Mouse (Mus musculus): ENCODE measurements around the gene Prdm16. TPM values are rescaled to one million over a fixed set of nuclear protein-coding genes. Genes with fewer than 3 reads are reported as not detected.

The Prdm16 gene
- polyA plus RNA-seq (2012), result 3.3 and 5.4 TPM in 2 replicates

DNA sequence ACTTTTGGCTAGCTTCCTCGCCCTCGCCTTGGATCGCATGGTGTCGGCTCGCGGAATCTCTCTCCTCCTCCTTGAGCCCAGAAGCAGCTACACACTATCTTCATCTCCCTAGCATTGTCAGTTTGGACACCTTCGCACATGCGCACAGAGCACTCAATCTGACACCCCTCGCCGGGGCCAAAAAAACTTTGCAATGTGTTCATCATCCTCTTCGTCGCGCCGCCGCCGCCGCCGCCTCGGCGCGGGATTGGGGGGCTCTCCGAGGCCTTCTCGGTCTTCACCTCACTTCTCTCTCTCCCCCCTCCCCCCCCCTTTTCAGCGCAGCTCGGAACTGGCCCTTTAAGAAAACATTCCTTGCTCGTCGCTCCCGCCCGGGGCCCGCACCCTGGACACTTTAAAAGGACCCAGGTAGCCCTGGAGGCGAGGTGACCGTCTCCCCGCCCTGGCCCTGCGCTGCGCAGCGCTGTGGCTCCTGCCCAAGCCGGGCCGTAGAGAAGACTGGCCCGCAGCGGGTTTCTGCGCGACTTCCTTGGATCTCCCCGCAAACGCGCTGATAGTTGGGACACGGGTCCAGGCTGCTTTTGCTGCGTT lies at the start of gene Prdm16:
Prdm16 (minus strand) TSS at position 153 of the 591 bp plus-strand sequence.

GRCm38 (mm10) chr4:154667767-154668166 lies 31.1 kb upstream of the Prdm16 start, which contains the start of gene Actrt2:
Gene Actrt2 (minus strand): TSS chr4:154667867.

DNA sequence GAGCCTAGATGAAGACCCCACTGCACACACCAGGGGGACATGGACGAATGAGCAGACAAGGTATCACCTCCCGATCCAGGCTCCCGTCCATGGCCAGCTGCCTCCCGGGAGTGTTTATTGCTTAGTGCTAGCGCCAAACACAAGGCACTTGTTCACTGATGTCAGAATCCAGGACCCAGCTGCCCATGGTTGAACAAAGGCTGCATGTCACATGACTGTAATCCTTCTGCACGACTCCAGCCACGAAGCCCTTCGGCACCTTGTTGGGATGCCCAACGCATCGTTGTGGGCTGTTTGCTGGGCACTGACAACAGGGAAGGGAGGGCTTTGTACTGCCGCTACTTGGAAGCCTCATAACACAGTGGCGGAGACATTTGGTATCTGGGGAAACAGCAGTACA lies 300.9 kb downstream of the Prdm16 start, which contains the start of gene B230104I21Rik:
B230104I21Rik (plus strand) TSS at position 367 of the 400 bp plus-strand sequence.

DNA sequence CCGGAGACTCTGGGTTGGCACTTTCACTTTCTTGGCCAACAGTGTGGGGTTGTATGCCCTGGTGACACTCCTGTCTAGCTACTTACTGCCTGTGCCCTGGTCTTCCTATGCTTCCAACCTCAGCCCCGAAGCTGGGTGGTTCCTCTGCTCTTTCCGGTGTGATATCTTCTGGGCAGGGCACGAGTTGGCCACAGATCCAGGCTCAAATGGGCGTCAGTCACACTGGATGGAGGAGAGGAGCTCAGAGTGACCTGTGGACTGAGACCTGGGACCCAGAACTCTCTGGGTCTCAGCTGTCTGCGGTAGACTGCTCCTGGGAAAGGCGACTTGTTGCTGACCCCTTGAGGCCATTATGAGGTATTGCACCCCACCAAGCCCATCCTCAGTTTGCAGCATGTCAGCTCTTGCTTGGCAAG lies 335.2 kb downstream of the Prdm16 start, which contains the start of gene Arhgef16:
Arhgef16 (minus strand) TSS at position 211 of the 416 bp plus-strand sequence.

Other genes starting within 250 kb of the Prdm16 start
- gene Actrt2, start 31.0 kb upstream of the Prdm16 start, polyA plus RNA-seq (2012), result not detected in 2 replicates
- gene Ttc34, start 200.6 kb upstream of the Prdm16 start, polyA plus RNA-seq (2012), result 0.01 TPM in 1 of 2 replicates, not detected in the other
- gene Mmel1, start 232.7 kb upstream of the Prdm16 start, polyA plus RNA-seq (2012), result 0.03 TPM in 1 of 2 replicates, not detected in the other